Mouse (Mus musculus) monocyte, adult 59 days (primary cell): ENCODE results near the gene Osmr. TPM values are rescaled to one million over a fixed set of nuclear protein-coding genes. Genes with fewer than 3 reads are reported as not detected.

Experiments
- total RNA-seq, 2 experiments: library from RNA; stranded (reverse); gene quantifications; one replicate each; pipeline ENCODE4 v1.2.4; 2023

The Osmr gene
- total RNA-seq = under 1 TPM in 1 of 2 experiments, not detected in 1; 0.13 TPM

DNA sequence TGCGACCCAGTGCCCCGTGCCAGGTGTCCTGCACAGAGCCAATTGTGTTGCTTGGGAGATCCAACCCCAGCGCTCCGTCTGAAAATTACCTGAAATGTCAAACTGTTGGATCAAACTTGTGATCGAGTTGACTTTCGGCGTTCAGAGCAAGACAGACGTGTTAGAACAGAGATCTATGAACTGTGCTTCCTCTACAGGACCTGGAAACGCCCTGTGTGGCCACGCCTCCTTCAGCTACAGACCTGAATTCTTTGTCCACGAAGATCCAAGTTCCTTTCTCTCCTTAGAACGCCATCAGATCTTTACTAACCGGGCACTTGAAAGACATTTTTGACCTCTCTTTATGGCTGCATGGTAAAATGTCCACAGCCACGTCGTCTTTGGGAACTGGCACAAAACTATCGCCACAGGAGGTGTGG, at the start of gene Osmr:
Gene Osmr, minus strand, starts transcription at position 369 of the 419 bp plus-strand sequence.

Other genes starting within 250 kb of the Osmr start
- gene Rictor, start 166.6 kb downstream of the Osmr start, total RNA-seq = 10 to 100 TPM; 40.4 to 42.0 TPM
- gene Lifr, start 215.6 kb upstream of the Osmr start, total RNA-seq = 10 to 100 TPM; 19.9 to 23.5 TPM